Mouse (Mus musculus) hindbrain, embryonic 16.5 days (tissue): ENCODE data around the gene Clmn. TPM values are rescaled to one million over a fixed set of nuclear protein-coding genes. Genes with fewer than 3 reads are reported as not detected.
A peak's percentile ranks its signal among the peaks of the same experiment; 100 is the strongest.

Experiments
- ATAC-seq: fragments of 200-750 bp; cut with Nextera tagmentation; 2 replicates; pipeline ENCODE4 v1.8.0; 2017; ENCODE audit warnings: moderate TSS enrichment, moderate library complexity
- H3K27ac ChIP-seq: fragments of 300-500 bp; sonication (generic); 2 replicates; pipeline ENCODE4 v1.5.1; 2014; ENCODE audit warnings: low read depth, mild to moderate bottlenecking, control low read depth, low read length, moderate library complexity
- H3K27me3 ChIP-seq: fragments of 300-500 bp; sonication (generic); replicated peaks from 2 replicates; pipeline ENCODE4 v1.6.1; 2014; ENCODE audit warnings: low read length; ENCODE audit not compliant: control insufficient read depth, insufficient read depth
- H3K36me3 ChIP-seq: fragments of 300-500 bp; sonication (generic); 2 replicates; pipeline ENCODE4 v1.6.1; 2014; ENCODE audit warnings: mild to moderate bottlenecking, low read length, moderate library complexity, mixed read lengths; ENCODE audit not compliant: control insufficient read depth, insufficient read depth
- H3K4me1 ChIP-seq: fragments of 300-500 bp; sonication (generic); 2 replicates; pipeline ENCODE4 v1.6.1; 2014; ENCODE audit warnings: low read depth, low read length; ENCODE audit not compliant: control insufficient read depth, insufficient read depth
- H3K4me2 ChIP-seq: fragments of 300-500 bp; sonication (generic); 2 replicates; pipeline ENCODE4 v1.6.1; 2014; ENCODE audit warnings: mild to moderate bottlenecking, low read length, control low read depth, moderate library complexity
- H3K4me3 ChIP-seq: fragments of 300-500 bp; sonication (generic); 2 replicates; pipeline ENCODE4 v1.5.1; 2014; ENCODE audit warnings: mild to moderate bottlenecking, low read length, control low read depth, moderate library complexity
- H3K9ac ChIP-seq: fragments of 300-500 bp; sonication (generic); 2 replicates; pipeline ENCODE4 v1.6.1; 2014; ENCODE audit warnings: low read depth, mild to moderate bottlenecking, control low read depth, low read length, moderate library complexity
- H3K9me3 ChIP-seq: fragments of 300-500 bp; sonication (generic); 2 replicates; pipeline ENCODE4 v1.6.1; 2014; ENCODE audit warnings: mild to moderate bottlenecking, low read length, moderate library complexity; ENCODE audit not compliant: control insufficient read depth
- WGBS: fragments of 180-500 bp; shearing (Covaris S2); extraction: QIAGEN DNeasy Blood & Tissue Kit; methylation state at CpG from one replicate; pipeline ENCODE4 v1.1.7; 2014; 5-methylcytosine and 5-hydroxymethylcytosine counted together
- polyA plus RNA-seq: library from polyadenylated mRNA; unstranded; fragments of >200 nt; fragmentation: Nextera tagmentation; extraction: Ambion mirVana; gene quantifications from 2 replicates; pipeline ENCODE4 v1.2.1, GENCODE M21; 2015

The Clmn gene
- polyA plus RNA-seq, 1 experiment from 2014 or later = 1.2 TPM

DNA sequence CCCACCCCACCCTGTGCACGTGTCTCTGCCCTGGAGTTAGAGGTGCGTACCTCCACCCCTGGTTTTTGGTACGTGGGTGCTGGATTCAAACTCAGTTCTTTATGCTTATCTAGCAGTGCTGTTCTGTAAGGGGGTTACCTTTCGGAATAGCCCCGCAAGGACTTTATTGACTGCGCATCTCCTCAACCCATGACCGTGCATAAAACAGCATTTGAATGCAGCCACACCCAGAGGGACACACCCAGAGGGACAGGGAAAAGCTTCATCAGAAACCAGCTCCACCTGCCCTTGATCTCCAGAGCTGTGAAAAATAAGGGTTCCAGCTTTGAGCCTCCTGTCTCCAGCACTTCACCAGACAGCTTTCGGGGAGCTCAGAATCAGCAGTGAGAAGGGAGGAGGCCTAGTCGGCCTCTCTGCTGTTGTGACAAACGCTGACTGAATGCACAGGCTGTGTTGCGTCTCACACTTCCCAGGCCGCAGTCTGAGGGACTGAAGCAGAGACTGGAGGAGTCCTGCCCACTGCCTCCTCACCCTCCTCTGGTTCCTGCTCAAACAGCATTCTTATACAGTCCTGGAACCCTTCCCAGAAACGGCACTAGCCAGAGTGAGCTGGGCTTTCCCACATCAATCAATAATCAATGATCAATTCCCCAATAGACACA is 37.6 kb upstream of the Clmn start:
- Histone ChIP-seq H3K27ac (no peak overlapping the region), H3K4me3 (no peak overlapping the region), H3K4me1 (peaks cover 7% of the 10 kb centered on the region), H3K9ac (no peak overlapping the region), H3K9me3 (no peaks in the 10 kb centered on the region), H3K4me2 (no peak overlapping the region), H3K27me3 (no peaks in the 10 kb centered on the region), H3K36me3 (no peaks in the 10 kb centered on the region)
- WGBS = 80% methylated on average over 13 of the region's 13 CpGs
- ATAC-seq = no peak

DNA sequence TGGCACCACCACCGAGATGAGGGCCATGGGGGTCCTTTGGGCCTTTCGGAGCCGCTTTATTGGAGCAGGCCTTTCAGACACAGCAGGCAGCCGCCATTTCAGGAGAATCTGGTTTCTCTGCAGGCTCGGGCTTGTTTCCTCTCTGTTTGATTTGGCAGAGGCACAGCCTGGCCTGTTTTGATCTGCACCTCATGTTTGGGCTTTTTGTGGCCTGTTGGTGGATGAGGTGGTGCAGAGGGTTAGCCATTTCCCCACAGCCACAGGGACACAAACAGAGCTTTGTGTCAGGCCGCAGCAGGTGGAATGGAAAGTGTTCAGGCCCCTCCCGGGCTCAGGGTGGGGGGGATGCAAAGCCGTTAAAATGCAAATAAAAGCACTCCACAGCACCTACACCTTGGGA is 36.4 kb upstream of the Clmn start:
- Histone ChIP-seq H3K9me3 (no peaks in the 10 kb centered on the region), H3K36me3 (no peaks in the 10 kb centered on the region), H3K4me2 (no peak overlapping the region), H3K27ac (peak overlapping the region; percentile 19; the same call in 1 of the 2 replicates), H3K4me1 (peaks cover 12% of the 10 kb centered on the region), H3K9ac (0 out of 2 replicates have a peak overlapping the region, but pooled peaks have one; percentile 9), H3K4me3 (no peak overlapping the region), H3K27me3 (no peaks in the 10 kb centered on the region)
- ATAC-seq = peak; percentile 34
- 34% methylated on average over 8 of the region's 8 CpGs for WGBS

DNA sequence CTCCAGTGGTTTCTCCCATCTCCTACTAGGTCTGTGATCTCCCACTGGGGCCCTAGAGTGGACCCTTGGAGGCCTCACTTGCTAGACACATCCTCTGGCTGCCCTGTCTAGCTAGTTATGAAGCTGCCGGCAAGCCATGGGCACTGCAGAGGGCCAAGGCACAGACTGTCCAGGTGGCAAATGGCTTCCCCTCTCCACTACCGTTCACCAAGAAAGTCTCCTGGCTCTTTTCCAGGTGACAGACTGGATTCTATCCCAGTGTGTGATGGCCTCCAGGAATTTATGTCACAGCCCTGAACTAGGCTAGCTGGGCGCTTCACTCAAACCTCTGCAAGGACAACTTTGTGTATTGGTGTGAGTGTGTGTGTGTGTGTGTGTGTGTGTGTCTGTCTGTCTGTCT is 35.0 kb upstream of the Clmn start:
- Histone ChIP-seq H3K27me3 (no peaks in the 10 kb centered on the region), H3K4me3 (no peak overlapping the region), H3K4me1 (peaks cover 12% of the 10 kb centered on the region), H3K4me2 (no peak overlapping the region), H3K9ac (no peak overlapping the region), H3K36me3 (no peaks in the 10 kb centered on the region), H3K27ac (no peak overlapping the region), H3K9me3 (no peaks in the 10 kb centered on the region)
- ATAC-seq = peak; percentile 22; the same call in 1 of the 2 replicates
- WGBS = 44% methylated on average over 3 of the region's 3 CpGs

DNA sequence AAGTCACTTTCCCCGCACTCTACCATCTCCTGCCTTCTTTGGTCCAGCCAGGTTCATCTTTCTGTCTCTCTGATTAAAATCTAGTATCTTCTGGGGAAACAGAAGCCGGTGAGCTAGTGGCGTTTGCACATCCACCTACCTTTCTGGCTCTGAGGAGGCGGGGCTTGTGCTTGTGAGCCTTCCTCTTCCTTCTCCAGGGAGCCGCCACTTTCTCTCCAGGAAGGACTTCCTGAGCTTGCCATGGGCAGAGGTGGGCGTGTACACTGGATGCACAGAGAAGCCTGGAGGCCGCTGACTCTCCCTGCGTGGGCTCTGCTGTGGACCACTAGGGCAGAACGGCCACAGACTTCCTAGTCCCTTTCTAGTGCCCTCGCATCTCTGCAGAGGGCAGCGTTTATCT is 34.3 kb upstream of the Clmn start:
- H3K4me2 ChIP-seq = no peak overlapping the region
- WGBS = 71% methylated on average over 11 of the region's 11 CpGs
- ATAC-seq = no peak

DNA sequence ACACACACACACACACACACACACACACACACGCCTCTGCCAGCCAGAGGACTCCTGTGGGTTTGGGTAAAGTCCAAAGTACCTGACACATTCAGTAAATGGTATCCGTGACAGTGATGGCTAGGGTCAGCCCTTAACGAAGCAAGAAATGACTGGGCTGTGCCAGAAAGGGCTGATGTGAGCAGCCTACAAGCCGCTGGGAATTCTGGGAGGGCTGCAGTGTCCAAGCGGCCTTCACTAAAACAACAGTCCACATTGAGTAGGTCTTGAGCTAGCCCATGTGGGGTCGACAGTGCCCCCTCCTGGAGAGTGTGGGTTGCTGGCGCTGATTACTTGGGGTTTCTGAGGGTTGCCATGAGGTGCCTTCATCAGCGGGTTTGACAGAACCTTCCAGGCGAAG is 33.8 kb upstream of the Clmn start:
- ATAC-seq = no peak
- Histone ChIP-seq H3K4me2 (no peak overlapping the region), H3K27me3 (no peaks in the 10 kb centered on the region), H3K36me3 (no peaks in the 10 kb centered on the region), H3K4me3 (no peak overlapping the region), H3K9me3 (no peaks in the 10 kb centered on the region), H3K27ac (no peak overlapping the region), H3K9ac (no peak overlapping the region), H3K4me1 (peaks cover 12% of the 10 kb centered on the region)
- 71% methylated on average over 9 of the region's 9 CpGs for WGBS

More for the DNA sequence above, 34.3 kb upstream of the Clmn start:
- peaks cover 12% of the 10 kb centered on the region for H3K4me1 ChIP-seq
- H3K9ac ChIP-seq = no peak overlapping the region
- H3K9me3 ChIP-seq = no peaks in the 10 kb centered on the region
- no peak overlapping the region for H3K4me3 ChIP-seq
- H3K36me3 ChIP-seq = no peaks in the 10 kb centered on the region
- no peak overlapping the region for H3K27ac ChIP-seq
- H3K27me3 ChIP-seq = no peaks in the 10 kb centered on the region

DNA sequence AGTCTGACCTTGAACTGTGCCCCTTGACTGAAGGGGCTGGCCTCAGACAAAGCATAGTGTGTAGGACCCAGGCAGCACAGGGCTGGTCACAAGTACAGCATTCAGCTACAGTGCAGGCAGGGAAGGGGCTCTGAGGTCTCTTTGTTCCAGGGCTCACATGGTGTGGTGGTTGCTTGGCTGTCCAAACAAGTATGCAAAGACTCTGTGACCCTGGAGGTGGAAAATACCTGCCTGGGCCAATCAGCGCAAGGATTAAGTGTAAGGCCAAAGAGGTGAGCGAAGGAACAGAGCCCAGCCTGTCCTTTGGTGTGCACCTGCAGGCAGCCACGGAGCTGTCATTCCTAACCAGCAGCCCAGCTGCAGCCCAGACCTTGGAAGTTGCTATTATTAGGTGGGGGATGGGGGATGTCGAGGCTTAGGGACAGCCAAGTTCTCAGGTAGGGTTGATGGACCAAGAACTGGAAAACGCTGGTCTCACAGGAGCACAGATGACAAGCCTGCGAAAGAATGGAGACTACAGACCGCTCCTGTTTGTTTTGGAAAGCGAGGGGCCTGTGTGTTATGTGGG is 32.3 kb upstream of the Clmn start:
- no peaks in the 10 kb centered on the region for H3K9me3 ChIP-seq
- peak; percentile 54 for ATAC-seq
- 67% methylated on average over 8 of the region's 8 CpGs for WGBS
- H3K27me3 ChIP-seq = no peaks in the 10 kb centered on the region
- no peak overlapping the region for H3K4me2 ChIP-seq
- H3K4me3 ChIP-seq = no peak overlapping the region
- H3K36me3 ChIP-seq = no peaks in the 10 kb centered on the region
- H3K9ac ChIP-seq = no peak overlapping the region
- peaks cover 12% of the 10 kb centered on the region for H3K4me1 ChIP-seq
- peak overlapping the region; percentile 34; the same call in 1 of the 2 replicates for H3K27ac ChIP-seq

DNA sequence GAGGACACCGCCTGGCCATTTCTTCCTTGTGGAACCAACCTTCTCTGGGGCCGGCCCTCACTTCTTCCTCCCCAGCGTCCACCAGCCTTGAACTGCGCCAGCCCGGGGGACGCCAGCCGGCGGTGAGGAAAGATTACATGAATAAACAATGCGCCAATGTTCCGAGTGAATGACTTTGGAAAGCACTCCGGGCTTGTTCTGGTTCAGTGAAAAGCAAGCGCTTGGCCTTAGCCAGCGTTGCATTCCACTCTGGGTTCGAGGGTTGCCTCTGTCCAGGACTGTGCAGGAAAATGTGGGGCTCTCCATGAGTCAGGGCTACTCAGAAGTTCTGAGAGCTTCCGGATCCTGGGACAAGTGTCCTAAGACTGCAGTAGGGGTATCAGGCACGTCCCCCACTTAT is 31.8 kb upstream of the Clmn start:
- no peak overlapping the region for H3K4me2 ChIP-seq
- no peaks in the 10 kb centered on the region for H3K36me3 ChIP-seq
- no peak overlapping the region for H3K4me3 ChIP-seq
- no peak overlapping the region for H3K9ac ChIP-seq
- WGBS = 40% methylated on average over 16 of the region's 16 CpGs
- H3K9me3 ChIP-seq = no peaks in the 10 kb centered on the region
- peak; percentile 67 for ATAC-seq
- H3K27me3 ChIP-seq = no peaks in the 10 kb centered on the region
- peaks cover 12% of the 10 kb centered on the region for H3K4me1 ChIP-seq
- peak overlapping the region; percentile 34; the same call in 1 of the 2 replicates for H3K27ac ChIP-seq

DNA sequence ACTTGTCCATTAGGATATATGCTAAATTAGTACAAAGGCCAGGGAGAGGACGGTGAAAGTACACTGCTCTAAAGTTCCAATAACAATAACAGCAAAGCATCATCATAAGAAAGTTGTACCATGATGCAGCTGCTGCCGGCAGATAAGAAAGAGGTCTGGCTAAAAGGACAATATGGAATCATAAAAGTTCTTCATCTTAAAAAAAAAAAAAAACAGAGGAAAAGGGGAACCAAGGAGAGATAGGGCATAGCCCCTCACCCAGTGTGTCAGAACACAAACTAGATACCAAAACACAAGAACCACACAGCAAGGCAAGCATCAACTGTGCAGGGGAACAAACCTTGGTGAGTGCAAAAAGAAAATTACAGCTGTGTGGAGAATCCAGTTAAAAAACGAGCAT is 27.4 kb upstream of the Clmn start:
- no peak overlapping the region for H3K9ac ChIP-seq
- no peaks in the 10 kb centered on the region for H3K27me3 ChIP-seq
- peaks cover 5% of the 10 kb centered on the region; the same call in 1 of the 2 replicates for H3K4me1 ChIP-seq
- H3K36me3 ChIP-seq = no peaks in the 10 kb centered on the region
- ATAC-seq = no peak
- no peak overlapping the region for H3K4me2 ChIP-seq
- WGBS = 90% methylated on average over 3 of the region's 3 CpGs
- no peaks in the 10 kb centered on the region for H3K9me3 ChIP-seq
- H3K4me3 ChIP-seq = no peak overlapping the region
- no peak overlapping the region for H3K27ac ChIP-seq

DNA sequence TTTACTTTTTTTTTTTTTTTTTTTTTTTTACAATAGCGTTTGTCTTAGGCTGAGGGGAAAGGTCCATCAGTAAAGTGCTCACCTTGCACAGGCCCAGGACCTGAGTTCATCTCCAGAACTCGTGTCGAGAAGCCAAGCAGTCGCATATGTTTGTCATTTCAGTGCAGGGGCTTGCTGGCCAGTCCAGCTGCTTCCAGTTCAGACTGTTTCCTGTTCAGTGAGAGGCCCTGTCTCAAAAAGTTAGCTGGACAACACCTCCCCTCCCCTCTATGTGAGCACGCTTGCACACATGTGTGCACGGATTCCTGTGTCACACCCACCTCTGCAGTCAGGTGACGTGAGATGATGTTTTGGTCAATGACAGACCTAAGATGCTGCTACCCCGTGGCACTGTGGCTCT is 25.2 kb upstream of the Clmn start:
- H3K27ac ChIP-seq = no peak overlapping the region
- no peak overlapping the region for H3K4me2 ChIP-seq
- no peaks in the 10 kb centered on the region for H3K36me3 ChIP-seq
- H3K4me3 ChIP-seq = no peak overlapping the region
- no peaks in the 10 kb centered on the region for H3K9me3 ChIP-seq
- H3K9ac ChIP-seq = no peak overlapping the region
- WGBS = 85% methylated on average over 8 of the region's 8 CpGs
- no peak for ATAC-seq
- H3K27me3 ChIP-seq = no peaks in the 10 kb centered on the region
- no peaks in the 10 kb centered on the region for H3K4me1 ChIP-seq
